Mouse (Mus musculus) heart, adult 11 months (tissue): ENCODE data around the gene Dusp16.

ENCODE experiments used
- DNase-seq: peaks from one replicate; pipeline ENCODE4 v3.0.0; 2022

Gene Dusp16

DNA sequence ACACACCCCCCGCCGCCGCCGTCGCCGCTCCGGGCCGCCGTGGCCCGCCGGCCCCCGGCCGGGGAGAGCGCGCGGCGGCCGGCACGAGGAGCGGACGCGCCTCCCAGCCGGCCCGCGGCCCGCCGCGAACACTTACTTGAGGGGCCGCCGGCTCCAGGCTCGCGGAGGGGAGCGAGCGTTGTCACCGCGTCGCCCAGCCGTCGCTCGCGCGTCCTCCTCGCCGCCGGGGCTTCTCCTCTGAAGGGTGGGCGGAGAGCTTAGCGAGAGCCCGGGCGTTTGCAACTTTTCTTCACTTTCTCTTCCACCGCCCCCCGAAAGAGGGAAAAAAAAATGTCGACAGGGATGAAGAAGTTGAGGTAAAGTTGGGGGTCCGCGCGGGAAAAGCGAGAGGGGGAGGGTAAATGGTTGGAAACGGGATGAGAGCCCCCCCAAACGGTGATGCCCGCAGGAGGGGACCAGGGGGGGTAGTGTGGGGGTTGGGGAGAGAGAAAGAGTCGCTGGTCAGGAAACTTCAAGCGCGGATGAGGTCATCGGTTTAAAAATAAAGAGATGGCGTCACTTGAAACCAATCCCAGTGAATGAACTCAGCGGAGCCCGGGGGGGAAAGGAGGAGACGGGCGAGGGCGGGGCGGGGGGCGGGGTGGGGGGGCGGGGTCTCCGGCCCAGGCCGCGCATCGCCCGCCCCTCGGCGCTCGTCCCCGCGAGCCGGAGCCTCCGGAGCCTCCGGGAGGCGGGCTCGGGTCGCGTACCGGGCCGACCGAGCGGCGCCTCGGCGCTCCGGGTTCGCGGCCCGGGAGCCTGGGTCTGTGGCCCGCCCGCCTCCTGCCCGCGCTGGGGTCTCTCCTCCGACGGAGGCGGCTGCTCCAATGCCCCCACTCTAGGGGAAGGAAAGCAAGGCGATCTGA, at the start of gene Dusp16:
Gene Dusp16 (minus strand): TSS at position 485 of the 905 bp plus-strand sequence.
- DNase-seq = peak; percentile 99

GRCm38 (mm10) chr6:134840346-134840745, 47.9 kb upstream of the Dusp16 start:
- peak; percentile 70 for DNase-seq

- no peak for DNase-seq
Observed at GRCm38 (mm10) chr6:134838111-134838510, 45.7 kb upstream of the Dusp16 start.

GRCm38 (mm10) chr6:134834585-134835251, 42.3 kb upstream of the Dusp16 start:
- DNase-seq = peak; percentile 51

GRCm38 (mm10) chr6:134830776-134831175, 38.4 kb upstream of the Dusp16 start:
- no peak for DNase-seq

GRCm38 (mm10) chr6:134829786-134830700, 37.6 kb upstream of the Dusp16 start, which contains the start of gene Crebl2:
TSS of gene Crebl2 (plus strand) at chr6:134830154.
- DNase-seq = peak; percentile 100

DNA sequence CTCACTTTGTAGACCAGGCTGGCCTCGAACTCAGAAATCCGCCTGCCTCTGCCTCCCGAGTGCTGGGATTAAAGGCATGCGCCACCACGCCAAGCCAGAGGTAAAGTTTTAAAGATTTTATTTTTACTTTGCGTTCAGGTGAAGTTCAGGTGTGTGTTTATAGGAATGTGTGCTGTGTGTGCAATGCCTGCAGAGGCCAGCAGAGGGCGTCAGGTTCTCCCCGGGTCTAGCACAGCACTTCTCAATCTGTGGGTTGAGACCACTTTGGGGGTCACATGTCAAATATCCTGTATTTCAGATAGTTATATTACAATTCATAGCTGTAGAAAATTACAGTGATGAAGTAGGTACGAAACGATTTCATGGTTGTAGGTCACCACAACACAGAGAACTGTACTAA, 30.4 kb upstream of the Dusp16 start:
- DNase-seq = peak; percentile 87

- DNase-seq = peak; percentile 84
Observed at GRCm38 (mm10) chr6:134820411-134820810, 28.0 kb upstream of the Dusp16 start.

DNA sequence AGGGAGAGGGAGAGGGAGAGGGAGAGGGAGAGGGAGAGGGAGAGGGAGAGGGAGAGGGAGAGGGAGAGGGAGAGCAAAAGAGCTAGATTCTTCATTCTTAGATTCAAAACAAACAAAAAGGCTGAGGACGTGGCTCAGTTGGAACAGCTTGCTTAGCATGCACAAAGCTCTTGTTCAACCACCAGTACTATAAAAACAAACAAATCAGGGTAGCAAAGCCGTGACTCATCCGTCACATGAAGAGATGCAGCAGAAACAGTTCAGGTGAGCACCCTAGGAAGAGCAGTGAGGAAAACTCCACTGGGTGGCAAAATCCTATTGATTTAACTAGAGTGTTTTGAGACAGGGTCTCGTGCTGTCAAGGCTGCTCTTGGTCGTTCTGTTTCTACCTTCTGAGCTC, 27.3 kb upstream of the Dusp16 start:
- peak; percentile 21 for DNase-seq

DNA sequence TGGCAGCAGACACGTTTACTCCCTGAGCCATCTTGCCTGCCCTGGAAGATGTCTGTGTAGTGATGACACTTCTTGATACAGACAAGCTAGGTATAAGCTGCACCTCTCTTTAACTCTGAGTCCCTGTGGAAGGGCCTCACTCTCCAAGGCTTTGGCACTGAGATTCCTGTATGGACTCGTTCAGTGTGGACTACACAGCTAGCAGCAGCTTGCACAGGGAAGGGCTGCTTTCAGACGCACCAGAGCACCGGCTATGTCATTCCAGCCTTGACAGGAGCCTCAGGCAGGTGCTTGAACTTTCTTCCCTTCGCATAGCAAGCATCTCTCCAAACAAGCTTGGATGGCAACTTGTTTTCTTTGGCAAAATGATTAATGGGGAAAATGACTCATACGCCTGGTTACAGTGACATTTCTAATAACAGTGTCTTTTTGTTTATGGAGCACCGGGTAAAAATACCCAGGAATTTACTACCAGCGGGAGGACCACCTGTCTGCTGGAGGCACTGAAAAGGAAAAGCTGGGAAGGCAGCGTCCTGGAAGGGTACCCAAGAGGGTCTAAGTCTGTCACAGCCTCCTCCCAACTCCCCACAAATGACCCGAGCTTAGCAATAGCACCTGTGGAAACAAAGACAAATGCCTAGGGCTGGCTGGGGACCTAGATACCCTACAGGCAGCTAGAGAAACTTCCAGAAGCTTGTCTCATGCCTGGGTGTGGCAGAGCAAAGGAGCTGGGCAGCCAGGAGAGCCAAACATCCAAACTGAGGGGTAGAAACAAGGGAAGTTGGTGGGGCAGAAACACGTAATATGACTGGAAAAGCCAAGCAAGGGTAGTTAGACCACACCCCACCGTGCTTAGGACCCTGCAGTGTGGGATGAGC, 24.9 kb upstream of the Dusp16 start:
- peak; percentile 76 for DNase-seq

DNA sequence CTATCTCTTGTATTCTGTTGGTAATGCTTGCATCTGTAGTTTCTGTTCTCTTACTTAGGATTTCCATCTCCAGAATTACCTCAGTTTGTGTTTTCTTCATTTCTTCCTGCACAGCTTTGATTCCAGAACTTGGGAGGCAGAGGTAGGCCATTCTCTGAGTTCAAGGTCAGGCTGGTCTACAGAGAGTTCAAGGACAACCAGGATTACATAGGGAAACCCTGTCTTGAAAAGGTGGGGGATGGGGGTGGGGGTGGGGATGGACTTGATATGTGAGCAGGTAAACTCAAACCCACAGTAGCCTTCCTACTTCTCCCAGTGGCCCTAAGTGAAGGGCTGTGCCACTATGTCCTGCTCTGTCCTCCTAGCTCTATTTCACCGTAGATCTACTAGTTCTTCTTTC, 20.6 kb upstream of the Dusp16 start:
- peak; percentile 57 for DNase-seq

DNA sequence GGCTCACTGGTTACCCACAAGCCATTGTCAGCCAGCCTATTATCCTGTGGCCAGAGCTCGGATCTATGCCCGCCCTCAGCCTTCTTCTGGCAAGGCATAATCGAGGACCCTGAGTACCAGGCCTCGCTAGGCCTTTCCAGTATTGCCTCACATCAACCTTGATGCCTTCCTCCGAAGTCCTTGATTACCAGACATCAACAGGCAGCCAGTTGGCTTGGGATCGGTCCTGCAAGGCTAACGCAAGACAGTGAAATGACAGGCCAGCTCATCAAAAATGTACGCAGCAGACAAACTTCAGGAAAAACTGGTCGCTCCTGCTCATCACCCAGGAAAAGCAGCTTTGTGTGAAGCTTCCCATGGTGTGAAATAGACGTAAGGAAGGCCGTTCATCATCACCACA, 15.4 kb upstream of the Dusp16 start:
- peak; percentile 73 for DNase-seq

DNA sequence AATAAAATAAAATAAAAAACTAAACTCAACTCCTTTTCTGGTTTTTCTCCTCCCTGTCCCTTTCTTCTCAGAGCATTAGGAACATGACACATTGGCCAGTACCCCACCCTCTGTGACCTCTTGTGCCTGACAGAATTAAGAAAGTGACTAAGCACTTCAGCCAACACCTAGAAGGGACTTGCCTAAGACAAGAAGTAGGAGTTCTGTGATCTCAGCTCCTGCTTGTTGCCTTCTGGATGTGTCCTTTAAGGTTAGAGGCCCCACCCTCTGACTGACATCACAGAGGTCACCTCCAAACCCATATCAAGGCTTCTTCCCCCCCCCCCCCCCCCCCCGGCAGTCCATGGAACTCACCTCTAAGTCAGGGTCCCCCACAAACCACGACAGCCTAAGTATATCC, 14.7 kb upstream of the Dusp16 start:
- peak; percentile 89 for DNase-seq

GRCm38 (mm10) chr6:134806130-134806529, 13.7 kb upstream of the Dusp16 start:
- DNase-seq = peak; percentile 19

DNA sequence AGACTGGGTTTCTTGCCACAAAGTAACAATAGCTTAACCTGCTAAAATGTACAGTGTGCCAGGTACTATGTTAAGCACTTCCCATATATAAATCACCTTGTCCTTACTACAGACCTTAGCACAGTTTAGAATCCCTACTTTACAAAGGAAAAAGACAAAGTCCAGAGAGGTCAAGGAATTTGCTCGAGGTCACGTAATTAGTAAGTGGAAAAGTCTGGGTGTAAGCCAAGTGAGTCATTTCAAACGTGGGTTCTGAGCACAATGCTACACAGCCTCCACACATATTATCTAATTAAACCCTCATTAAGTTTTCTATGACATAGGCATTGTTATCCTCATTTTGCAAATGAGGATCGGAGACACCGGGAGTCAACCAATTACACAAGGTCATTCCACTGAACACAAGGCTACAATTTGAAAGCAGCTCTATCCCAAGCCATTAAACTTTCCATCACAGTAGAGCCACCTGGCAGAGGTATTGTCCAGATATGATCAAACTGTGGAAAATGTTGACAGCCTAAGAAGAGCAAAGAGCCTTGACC, 12.4 kb upstream of the Dusp16 start:
- DNase-seq = peak; percentile 50

DNA sequence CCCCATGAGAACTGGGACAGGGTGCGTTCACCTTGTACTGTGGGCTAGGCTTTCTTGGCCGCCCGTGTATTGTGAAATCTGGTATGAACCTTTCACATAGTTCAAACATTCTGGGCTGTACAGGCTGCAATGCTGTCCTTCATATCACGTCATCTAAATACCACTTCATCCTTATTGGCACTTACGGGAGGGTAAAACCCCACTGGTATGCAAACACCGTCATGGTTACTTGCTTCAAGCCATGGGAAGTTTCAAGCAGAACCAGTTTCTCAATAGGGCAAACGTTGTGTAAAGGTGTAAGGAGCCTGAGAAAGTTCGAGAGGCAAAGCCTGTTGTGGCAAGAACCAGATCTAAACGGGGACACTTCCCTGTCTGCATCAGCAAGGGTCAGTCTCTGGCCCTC, 10.2 kb upstream of the Dusp16 start:
- peak; percentile 82 for DNase-seq

GRCm38 (mm10) chr6:134801483-134801882, 9.1 kb upstream of the Dusp16 start:
- DNase-seq = peak; percentile 29

- peak; percentile 90 for DNase-seq
Observed at GRCm38 (mm10) chr6:134796297-134796696, 3.9 kb upstream of the Dusp16 start.

DNA sequence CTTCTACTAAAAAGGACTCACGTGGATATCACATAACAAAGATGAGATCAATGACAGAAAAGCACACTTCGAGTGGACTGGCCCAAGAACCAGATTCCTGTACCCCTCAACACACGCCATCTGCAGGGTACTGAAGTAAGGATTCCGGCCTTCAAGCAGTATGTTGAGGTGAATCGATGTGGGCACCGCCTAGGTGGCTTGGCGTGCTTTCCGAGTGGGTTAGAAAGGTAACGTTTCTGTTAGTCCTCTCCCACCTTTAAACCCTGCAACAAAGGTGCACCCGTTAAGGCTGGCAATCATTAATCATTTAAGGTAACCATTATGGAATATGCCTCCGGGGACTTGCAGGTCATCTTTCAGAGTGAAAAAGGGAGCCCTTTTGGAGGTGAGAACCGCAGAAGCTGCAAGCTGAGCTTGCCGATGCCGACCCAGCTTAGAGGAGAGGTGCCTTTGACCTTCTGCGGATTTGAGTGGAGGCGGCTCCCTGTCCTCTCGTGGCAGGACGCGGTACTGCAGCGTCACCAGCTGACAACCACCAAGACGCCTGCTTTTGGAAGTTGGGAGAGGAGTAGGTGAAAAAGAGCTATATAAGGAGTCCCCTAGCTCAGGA, 1.6 kb upstream of the Dusp16 start:
- peak; percentile 97 for DNase-seq

GRCm38 (mm10) chr6:134793046-134793806, 801 bp upstream of the Dusp16 start:
- no peak for DNase-seq
